Mouse (Mus musculus) layer of hippocampus, adult 18-20 months (tissue): Measurements from ENCODE around the gene Bicdl2. TPM values are rescaled to one million over a fixed set of nuclear protein-coding genes. Genes with fewer than 3 reads are reported as not detected.

Experiments
- DNase-seq, 2 experiments: peaks; one replicate each; pipeline ENCODE4 v3.0.0; 2022; ENCODE audit warnings: low spot score in 2 of 2
- long read RNA-seq: library from polyadenylated mRNA; stranded (forward); transcript quantifications from one replicate; pipeline ENCODE4 v2.0.0, GENCODE M21; 2021
- total RNA-seq, 2 experiments: library from RNA; stranded (reverse); gene quantifications; 2 replicates each; pipeline ENCODE4 v1.2.3; 2021

The Bicdl2 gene
- not detected for total RNA-seq
- long read RNA-seq, result 0 reads

GRCm38 (mm10) chr17:23660117-23660875 is at the start of gene Bicdl2:
TSS of gene Bicdl2 (plus strand) at chr17:23660506.
- no peak for DNase-seq

DNA sequence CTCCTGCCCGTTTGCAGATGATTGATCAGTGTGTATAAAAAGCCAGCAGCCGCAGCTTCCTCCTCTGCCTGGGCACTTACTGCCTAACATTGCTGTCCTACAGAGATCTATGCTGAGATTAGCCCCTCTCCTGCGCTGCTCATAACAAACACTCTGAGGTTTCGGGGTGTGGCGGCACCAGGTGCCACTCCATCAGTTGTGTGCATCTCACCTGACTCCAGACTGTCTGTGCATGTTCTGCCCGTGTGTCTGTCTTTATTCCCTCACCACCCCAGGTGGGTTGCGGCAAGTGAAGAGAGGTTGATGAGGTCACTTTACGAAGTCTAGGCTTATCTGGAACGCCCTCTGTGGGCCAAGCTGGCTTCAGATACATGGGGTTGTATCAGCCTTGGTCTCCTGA is 43.2 kb upstream of the Bicdl2 start:
- no peak for DNase-seq

DNA sequence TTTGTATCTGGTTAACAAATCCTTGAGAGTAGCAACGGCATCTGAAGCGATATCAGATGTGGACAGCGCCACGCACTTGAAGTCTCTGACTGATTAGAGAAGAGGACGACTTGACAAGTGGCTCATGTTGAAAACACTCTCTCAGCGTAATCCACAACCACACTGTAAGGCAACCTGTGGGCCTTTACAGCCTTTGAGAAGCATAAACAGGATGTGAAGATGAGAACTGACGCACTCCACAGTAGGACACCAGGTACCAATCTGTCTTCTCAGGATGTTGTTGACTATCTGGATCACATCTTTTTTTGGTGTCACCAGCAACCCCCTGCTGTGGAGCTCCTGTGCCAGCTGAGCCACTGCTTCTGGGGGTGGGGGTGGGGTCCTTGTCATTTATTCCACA is 40.0 kb upstream of the Bicdl2 start:
- DNase-seq, result no peak

GRCm38 (mm10) chr17:23627813-23628212 is 32.5 kb upstream of the Bicdl2 start:
- DNase-seq, result no peak

DNA sequence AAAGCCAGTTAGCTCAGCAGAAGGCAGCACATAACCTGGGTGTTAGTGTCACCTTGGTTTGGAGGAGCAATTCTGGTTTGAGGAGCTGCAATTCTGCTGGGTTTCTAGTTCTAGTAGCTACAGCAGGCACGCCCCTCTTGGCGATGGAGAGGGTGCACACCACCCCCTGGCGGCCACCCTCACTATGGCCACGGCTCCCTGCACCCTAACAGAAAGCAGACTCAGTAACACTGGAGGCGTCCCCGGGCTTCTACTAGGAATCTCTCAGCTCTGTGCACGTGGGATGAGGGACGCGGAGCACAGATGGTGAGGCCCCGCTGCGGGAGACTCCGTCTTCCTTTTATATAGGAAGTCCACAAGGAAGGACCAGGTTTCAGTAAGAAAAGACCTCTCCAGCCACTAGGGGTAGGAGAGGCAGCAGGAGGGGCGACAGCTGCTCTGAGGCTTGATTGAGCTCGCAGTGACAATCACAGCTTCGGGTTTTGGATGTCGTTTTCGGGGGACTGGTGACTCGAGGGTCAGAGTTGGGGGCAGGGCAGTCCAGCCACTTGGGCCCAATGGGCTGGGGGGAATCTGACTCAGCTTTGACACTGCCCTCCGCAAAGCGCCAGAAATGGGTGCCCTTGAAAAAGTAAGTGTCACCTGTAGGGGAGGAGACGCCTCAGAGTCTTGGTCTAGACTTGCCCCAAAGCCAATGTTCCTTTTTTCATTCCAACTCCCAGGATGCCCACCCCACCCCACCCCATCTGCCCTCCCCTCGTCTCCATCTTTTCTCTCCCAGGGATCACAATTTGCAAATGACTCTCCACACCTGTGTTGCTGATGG is 29.9 kb upstream of the Bicdl2 start:
- peak; percentile 76 to 90 for DNase-seq

- no peak for DNase-seq
Measured at GRCm38 (mm10) chr17:23631241-23631640, 29.1 kb upstream of the Bicdl2 start.

GRCm38 (mm10) chr17:23644613-23645495 is 15.5 kb upstream of the Bicdl2 start, which contains the start of gene Mmp25:
TSS of gene Mmp25 (minus strand) at chr17:23645277.
- no peak for DNase-seq

DNA sequence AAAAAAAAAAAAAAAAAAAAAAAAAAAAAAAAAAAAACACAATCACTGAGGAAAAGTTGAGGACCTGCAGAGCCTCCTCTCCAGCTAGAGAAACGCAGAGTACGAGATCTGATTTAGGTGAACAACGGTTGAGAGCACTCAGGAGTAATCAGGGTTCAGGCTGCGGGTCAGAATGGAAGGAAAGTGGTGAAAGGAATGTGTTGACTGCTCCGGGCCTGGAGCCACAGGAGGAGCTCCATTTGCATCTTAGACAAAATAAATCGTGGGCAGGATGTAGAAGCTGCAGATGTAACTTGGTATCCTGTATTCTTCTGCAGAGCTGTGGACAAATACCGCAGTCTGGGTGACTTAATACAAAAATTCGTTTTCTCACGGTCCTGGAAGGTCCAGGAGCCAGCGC is 14.4 kb upstream of the Bicdl2 start:
- no peak for DNase-seq

DNA sequence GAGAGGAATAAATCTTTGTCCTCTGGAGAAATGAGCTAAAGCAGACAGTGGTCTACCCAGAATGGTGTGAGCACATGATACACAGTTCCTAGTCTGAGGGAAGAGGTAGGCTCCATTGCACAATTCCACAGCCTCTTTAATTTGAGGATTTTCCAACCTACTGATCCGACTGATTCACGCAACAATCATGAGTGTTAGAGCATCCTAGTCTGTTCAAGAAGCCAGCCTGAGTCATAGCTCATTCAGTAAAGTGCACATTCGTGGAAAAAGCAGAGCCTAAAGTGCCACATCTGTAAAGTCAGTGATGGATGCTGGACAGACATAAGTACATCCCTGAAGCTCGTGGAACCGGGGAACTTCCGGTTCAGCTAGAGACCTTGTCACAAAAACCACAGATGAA is 8.9 kb upstream of the Bicdl2 start:
- no peak for DNase-seq

DNA sequence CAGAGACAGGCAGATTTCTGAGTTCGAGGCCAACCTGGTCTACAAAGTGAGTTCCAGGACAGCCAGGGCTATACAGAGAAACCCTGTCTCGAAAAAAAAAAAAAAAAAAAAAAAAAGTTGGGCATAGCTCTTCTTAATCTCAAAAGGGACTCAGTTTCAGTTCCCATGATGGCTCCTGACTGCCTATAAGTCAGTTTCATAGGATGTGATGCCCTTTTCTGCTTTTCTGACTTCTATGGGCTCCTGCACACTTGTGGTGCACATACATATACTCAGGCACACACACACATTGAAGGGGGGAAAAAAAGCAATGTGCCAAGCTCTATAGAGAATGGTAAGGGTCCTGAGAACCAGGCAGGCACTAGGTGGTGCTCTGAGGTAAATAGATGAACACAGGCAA is 7.0 kb upstream of the Bicdl2 start:
- DNase-seq, result no peak

GRCm38 (mm10) chr17:23654001-23654400 is 6.3 kb upstream of the Bicdl2 start:
- no peak for DNase-seq

GRCm38 (mm10) chr17:23654410-23654809 is 5.9 kb upstream of the Bicdl2 start:
- DNase-seq, result no peak

GRCm38 (mm10) chr17:23658450-23658849 is 1.9 kb upstream of the Bicdl2 start:
- no peak for DNase-seq

GRCm38 (mm10) chr17:23660876-23661200 is 532 bp downstream of the Bicdl2 start:
- DNase-seq, result no peak

DNA sequence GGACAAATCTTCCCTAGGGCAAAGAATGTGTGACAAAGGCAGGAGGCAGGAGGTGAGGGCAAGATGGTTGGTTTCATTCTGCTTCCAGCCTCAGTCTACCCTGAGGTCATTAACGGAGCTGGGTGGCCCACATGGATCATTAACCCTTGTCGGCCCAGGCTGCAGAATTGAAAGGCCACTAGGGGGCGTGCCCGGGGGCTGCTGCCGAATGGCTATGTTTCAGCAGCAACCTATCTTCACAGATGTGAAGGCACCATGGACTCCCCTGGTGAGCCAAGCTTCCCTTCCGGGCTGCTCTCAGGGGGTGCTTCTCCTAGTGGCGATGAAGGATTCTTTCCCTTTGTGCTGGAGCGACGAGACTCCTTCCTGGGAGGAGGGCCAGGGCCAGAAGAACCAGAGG is 1.2 kb downstream of the Bicdl2 start:
- no peak for DNase-seq

DNA sequence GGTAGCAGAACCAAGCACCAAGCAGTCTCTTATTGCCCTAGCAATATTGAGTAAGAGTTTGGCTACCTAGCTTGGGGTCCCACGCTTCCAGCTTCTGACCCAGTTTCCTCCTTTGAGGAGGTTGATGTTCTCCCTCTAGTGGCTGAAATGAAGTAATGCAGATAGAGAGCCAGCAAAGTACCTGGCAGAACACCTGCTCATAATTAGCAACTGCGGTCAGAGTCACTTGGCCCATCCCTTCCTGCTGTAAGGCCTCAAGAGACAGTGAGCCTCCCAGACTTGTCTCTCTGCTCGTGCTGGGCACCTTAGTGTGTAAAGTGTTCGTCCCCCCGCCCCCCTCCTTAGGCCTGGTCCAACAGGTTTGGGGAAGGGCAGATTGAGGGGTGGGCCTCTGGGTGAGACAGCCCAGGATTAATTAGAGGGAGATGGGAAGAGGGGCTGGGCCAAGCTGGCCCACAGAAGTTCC is 4.3 kb downstream of the Bicdl2 start:
- peak in 1 of 2 experiments; percentile 30 for DNase-seq

DNA sequence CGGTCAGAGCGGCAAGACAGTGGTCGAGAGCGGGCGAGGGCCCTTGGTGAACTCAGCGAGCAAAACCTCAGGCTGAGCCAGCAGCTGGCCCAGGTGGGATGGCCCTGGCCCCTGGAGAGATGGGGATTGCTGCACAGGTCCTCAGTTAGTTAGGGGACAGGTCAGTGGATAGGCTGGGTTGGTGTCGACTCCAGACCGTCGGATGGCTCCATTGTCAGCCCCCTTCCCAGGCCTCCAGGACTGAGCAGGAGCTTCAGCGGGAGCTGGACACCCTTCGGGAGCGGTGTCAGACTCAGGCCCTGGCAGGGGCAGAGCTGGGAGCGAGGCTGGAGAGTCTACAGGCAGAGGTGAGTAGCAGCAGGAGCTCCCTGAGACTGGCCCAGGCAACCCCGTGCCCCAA is 5.2 kb downstream of the Bicdl2 start:
- DNase-seq, result no peak

DNA sequence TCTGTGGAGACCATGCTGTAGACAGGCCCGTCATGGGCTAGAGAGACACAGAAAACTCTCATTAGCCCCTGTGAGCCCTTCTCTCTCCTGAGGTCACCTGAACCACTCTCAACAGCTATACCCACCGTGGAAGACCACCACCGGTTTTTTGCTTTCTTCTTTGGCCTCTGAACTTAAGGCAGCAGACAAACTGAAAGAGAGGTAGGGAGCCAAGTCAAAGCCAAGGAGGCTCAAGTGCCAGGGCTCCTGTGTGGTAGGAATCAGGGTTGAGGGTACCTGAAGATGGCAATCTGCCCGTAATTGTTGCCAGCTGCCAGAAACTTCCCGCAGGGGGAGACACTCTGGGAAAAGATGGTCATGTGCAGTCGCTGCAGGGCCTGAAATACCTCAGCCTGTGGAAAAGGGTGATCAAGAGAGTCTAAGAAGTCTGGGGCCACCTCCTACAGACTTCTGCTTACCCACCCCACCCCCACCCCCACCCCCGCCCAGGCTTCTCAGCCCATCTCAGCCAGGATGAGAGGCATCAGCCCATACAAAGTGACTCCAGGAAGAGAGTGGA is 10.3 kb downstream of the Bicdl2 start:
- DNase-seq, result no peak

DNA sequence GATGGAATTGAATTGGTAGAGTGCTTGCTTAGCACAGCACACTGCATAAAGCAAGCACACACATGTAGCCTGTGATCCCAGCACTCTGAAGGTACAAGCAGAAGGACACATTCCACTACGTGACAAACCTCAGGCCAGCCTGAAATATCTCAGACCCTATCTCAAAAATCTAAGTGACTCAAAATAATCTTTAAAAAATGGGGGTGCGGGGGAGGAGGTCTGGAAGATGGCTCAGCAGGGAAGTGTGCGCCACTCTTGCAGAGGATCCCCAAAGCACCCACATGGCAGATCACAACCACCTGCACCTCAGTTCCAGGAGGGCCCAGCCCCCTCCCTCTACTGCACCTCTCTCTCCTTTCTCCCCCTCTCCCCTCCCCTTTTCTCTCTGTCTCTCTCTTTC is 11.2 kb downstream of the Bicdl2 start:
- DNase-seq, result no peak

GRCm38 (mm10) chr17:23672761-23673160 is 12.5 kb downstream of the Bicdl2 start:
- no peak for DNase-seq

- peak; percentile 92 to 98 for DNase-seq
Measured at GRCm38 (mm10) chr17:23673424-23674073, 13.2 kb downstream of the Bicdl2 start, which contains the start of the genes Hcfc1r1 and Thoc6. TSS of gene Hcfc1r1 (plus strand) at chr17:23673596. TSS of gene Thoc6 (minus strand) at chr17:23673882.
